In genomic region chr11:117969100-117969944, GRCm38 (mm10) we compare ENCODE assay signal across 7 mouse cellular contexts. TPM values are rescaled to one million over a fixed set of nuclear protein-coding genes. Genes with fewer than 3 reads are reported as not detected.
DNase-seq lines count a peak whose midpoint lies in the region; ATAC-seq and TF ChIP-seq lines count a peak whose summit lies in the region.

No protein-coding gene starts in this region.

- TF ChIP-seq CTCF in intestine, postnatal 0 days (IDR thresholded peaks at IDR 0.05; ENCODE audit: low read depth), result peak; percentile 1; the same call in 1 of the 2 replicates
- no peak for TF ChIP-seq CTCF in small intestine, adult 2 months (IDR thresholded peaks at IDR 0.05; ENCODE audit: extremely low read depth, insufficient read length, insufficient replicate concordance, low read depth, low read length)

- WGBS in intestine, postnatal 0 days, result under 1% methylated on average over 63 of the region's 65 CpGs
- WGBS in midbrain, embryonic 10.5 days, result under 1% methylated on average over 64 of the region's 65 CpGs
- WGBS in small intestine, adult 2 months, result under 1% methylated on average over 65 of the region's 65 CpGs

- H3K36me3 ChIP-seq in intestine, postnatal 0 days (ENCODE audit: control insufficient read depth, insufficient read depth), result peaks cover 27% of the 10 kb centered on the region
- H3K36me3 ChIP-seq in midbrain, embryonic 10.5 days, result peaks cover 20% of the 10 kb centered on the region
- H3K36me3 ChIP-seq in small intestine, adult 2 months (ENCODE audit: control insufficient read depth, insufficient read depth, low read length), result peaks cover 23% of the 10 kb centered on the region

- peaks cover 17% of the 10 kb centered on the region for H3K4me1 ChIP-seq in intestine, postnatal 0 days (replicated peaks; ENCODE audit: control insufficient read depth, insufficient read depth, low read length)
- peaks cover 96% of the 10 kb centered on the region for H3K4me1 ChIP-seq in midbrain, embryonic 10.5 days
- H3K4me1 ChIP-seq in small intestine, adult 2 months (ENCODE audit: control insufficient read depth, insufficient read depth, insufficient read length, low read length), result peaks cover 31% of the 10 kb centered on the region

- peak overlapping the region; percentile 88 for H3K9ac ChIP-seq in intestine, postnatal 0 days (ENCODE audit: low read depth, low read length)

- peak overlapping the region; percentile 59 for H3K4me3 ChIP-seq in intestine, postnatal 0 days (ENCODE audit: low read depth, low read length)
- peak overlapping the region; percentile 88 for H3K4me3 ChIP-seq in midbrain, embryonic 10.5 days
- H3K4me3 ChIP-seq in small intestine, adult 2 months (ENCODE audit: low read depth, low read length), result peak overlapping the region; percentile 87

- H3K9me3 ChIP-seq in intestine, postnatal 0 days (ENCODE audit: control insufficient read depth), result no peaks in the 10 kb centered on the region
- H3K9me3 ChIP-seq in midbrain, embryonic 10.5 days (replicated peaks), result no peaks in the 10 kb centered on the region

- intact Hi-C loops in left cerebral cortex, postnatal 36 days (cut with DNase I), result loop anchor here (2.0 kb wide), 3 partner anchors 37 to 99 kb away; no protein-coding TSS in a partner anchor

- DNase-seq in adrenal gland, postnatal 10 days, result peak; percentile 98
- DNase-seq in embryo, embryonic 9.5 days (ENCODE audit: extremely low spot score), result peak; percentile 96
- peak; percentile 97 to 98 for DNase-seq in gastrocnemius, postnatal 4 days (ENCODE audit: low spot score in 2 of 2)
- DNase-seq in left cerebral cortex, postnatal 36 days (ENCODE audit: low spot score in 2 of 2), result peak; percentile 84 to 89
- peak; percentile 97 for DNase-seq in midbrain, embryonic 10.5 days (ENCODE audit: low spot score)

- H3K27me3 ChIP-seq in intestine, postnatal 0 days (replicated peaks; ENCODE audit: control insufficient read depth, insufficient read depth, low read length), result no peaks in the 10 kb centered on the region
- H3K27me3 ChIP-seq in midbrain, embryonic 10.5 days (ENCODE audit: low read depth, poor library complexity, severe bottlenecking), result peaks cover 83% of the 10 kb centered on the region
- H3K27me3 ChIP-seq in small intestine, adult 2 months (ENCODE audit: control insufficient read depth, insufficient read depth, low read length), result no peaks in the 10 kb centered on the region

- peak; percentile 88 for ATAC-seq in intestine, postnatal 0 days

- peak overlapping the region; percentile 93 for H3K27ac ChIP-seq in intestine, postnatal 0 days (ENCODE audit: low read depth, low read length)
- peak overlapping the region; percentile 91 for H3K27ac ChIP-seq in midbrain, embryonic 10.5 days (replicated peaks)
- H3K27ac ChIP-seq in small intestine, adult 2 months (ENCODE audit: insufficient read depth, low read depth, low read length), result peak overlapping the region; percentile 97

- peak overlapping the region; percentile 89 for H3K4me2 ChIP-seq in intestine, postnatal 0 days (replicated peaks; ENCODE audit: low read depth)

- TF ChIP-seq POLR2A in small intestine, adult 2 months (IDR thresholded peaks at IDR 0.05; ENCODE audit: low read depth, low read length), result peak; percentile 98

RNA-seq across cellular contexts. Expression of gene Socs3, which starts 0.5 kb away (rescaled TPM):
- total RNA-seq in adrenal gland, postnatal 10 days (2021), result 1 to 10 TPM; 5.0 to 9.0 TPM
- total RNA-seq in gastrocnemius, postnatal 4 days (2021), result 10 to 100 TPM; 14.0 to 14.8 TPM
- 15.7 and 15.9 TPM in 2 replicates for polyA plus RNA-seq in intestine, postnatal 0 days (2015; fragmentation: Nextera tagmentation; extraction: Ambion mirVana)
- total RNA-seq in left cerebral cortex, postnatal 36 days (2021), result 1 to 10 TPM; 2.8 to 5.0 TPM
- polyA plus RNA-seq in midbrain, embryonic 10.5 days (2016; fragmentation: Nextera tagmentation; extraction: Ambion mirVana), result 14.1 and 14.3 TPM in 2 replicates
- polyA plus RNA-seq in small intestine, adult 2 months (2012; rRNA removed), result 27.2 and 47.2 TPM in 2 replicates

RNA-seq across cellular contexts. Expression of gene Pgs1, which starts 16.8 kb away (rescaled TPM):
- 10 to 100 TPM; 30.9 to 31.0 TPM for total RNA-seq in adrenal gland, postnatal 10 days (2021)
- 10 to 100 TPM; 21.6 to 24.6 TPM for total RNA-seq in gastrocnemius, postnatal 4 days (2021)
- polyA plus RNA-seq in intestine, postnatal 0 days (2015; fragmentation: Nextera tagmentation; extraction: Ambion mirVana), result 23.1 and 24.0 TPM in 2 replicates
- total RNA-seq in left cerebral cortex, postnatal 36 days (2021), result 10 to 100 TPM; 82.8 to 86.3 TPM
- 45.0 and 46.3 TPM in 2 replicates for polyA plus RNA-seq in midbrain, embryonic 10.5 days (2016; fragmentation: Nextera tagmentation; extraction: Ambion mirVana)
- 19.8 and 35.0 TPM in 2 replicates for polyA plus RNA-seq in small intestine, adult 2 months (2012; rRNA removed)

Comparison
In these comparisons a context has a peak if more than half of its experiments do, and no peak if none do; other contexts are left out.
1. Peak in every context shown above with its lines: DNase-seq, ATAC-seq, H3K4me3 ChIP-seq and H3K27ac ChIP-seq.